Comparison of ENCODE assay signal across 9 mouse cellular contexts in genomic region chr11:103198911-103199803, GRCm38 (mm10). TPM values are rescaled to one million over a fixed set of nuclear protein-coding genes. Genes with fewer than 3 reads are reported as not detected.
A peak's percentile ranks its signal among the peaks of the same experiment; 100 is the strongest.
DNase-seq lines count a peak whose midpoint lies in the region; ATAC-seq and TF ChIP-seq lines count a peak whose summit lies in the region.
"Had no signal": no experiment of that assay in that cellular context is flagged by ENCODE, and none has a peak within 500 bp of the region (broad histone marks: within the 10 kb centered on the region; RNA-seq: fewer than 3 reads in every experiment).

No protein-coding gene starts in this region.

- ATAC-seq in embryonic facial prominence, embryonic 12.5 days (ENCODE audit: insufficient number of reproducible peaks, insufficient read depth, low FRiP score, low TSS enrichment) = peak; percentile 66; the same call in 1 of the 2 replicates
- ATAC-seq in heart, postnatal 0 days (ENCODE audit: insufficient read depth, low read depth) = peak; percentile 25; the same call in 1 of the 2 replicates
- peak; percentile 57; the same call in 1 of the 2 replicates for ATAC-seq in stomach, embryonic 14.5 days (ENCODE audit: insufficient number of reproducible peaks, insufficient read depth, low FRiP score, low read depth)
- ATAC-seq: Patski had no signal

- H3K9ac ChIP-seq in embryonic facial prominence, embryonic 12.5 days = peak overlapping the region; percentile 33
- H3K9ac ChIP-seq in heart, postnatal 0 days (replicated peaks; ENCODE audit: low read depth, low read length) = 0 out of 2 replicates have a peak overlapping the region, but pooled peaks have one; percentile 9
- H3K9ac ChIP-seq in stomach, embryonic 14.5 days (replicated peaks; ENCODE audit: low read depth, low read length) = 0 out of 2 replicates have a peak overlapping the region, but pooled peaks have one; percentile 33

- peaks cover 76% of the 10 kb centered on the region for H3K27me3 ChIP-seq in embryonic facial prominence, embryonic 12.5 days
- peaks cover 62% of the 10 kb centered on the region for H3K27me3 ChIP-seq in heart, postnatal 0 days (ENCODE audit: control insufficient read depth, insufficient read depth, low read length)
- H3K27me3 ChIP-seq in stomach, embryonic 14.5 days (ENCODE audit: control insufficient read depth, insufficient read depth, low read length) = peaks cover 9% of the 10 kb centered on the region; the same call in 1 of the 2 replicates
- H3K27me3 ChIP-seq: Patski had no signal

- no peak for TF ChIP-seq CTCF in heart, postnatal 0 days (IDR thresholded peaks at IDR 0.05; ENCODE audit: low read depth)

- H3K4me3 ChIP-seq in embryonic facial prominence, embryonic 12.5 days = peak overlapping the region; percentile 46
- peak overlapping the region; percentile 42 for H3K4me3 ChIP-seq in heart, postnatal 0 days (ENCODE audit: low read depth, low read length)
- H3K4me3 ChIP-seq in stomach, embryonic 14.5 days (ENCODE audit: low read depth, low read length) = peak overlapping the region; percentile 44

- TF ChIP-seq EP300 in heart, postnatal 0 days (IDR thresholded peaks at IDR 0.05; ENCODE audit: low read depth) = no peak

- peaks cover 30% of the 10 kb centered on the region for H3K4me1 ChIP-seq in embryonic facial prominence, embryonic 12.5 days
- 0 out of 2 replicates have a peak, but pooled peaks cover 10% of the 10 kb centered on the region for H3K4me1 ChIP-seq in heart, postnatal 0 days (ENCODE audit: control insufficient read depth, insufficient read depth)
- peaks cover 18% of the 10 kb centered on the region; the same call in 1 of the 2 replicates for H3K4me1 ChIP-seq in stomach, embryonic 14.5 days (ENCODE audit: control insufficient read depth, insufficient read depth, low read length)

- WGBS in embryonic facial prominence, embryonic 12.5 days = 2% methylated on average over 58 of the region's 59 CpGs
- 6% methylated on average over 58 of the region's 59 CpGs for WGBS in heart, postnatal 0 days
- WGBS in stomach, embryonic 14.5 days = 3% methylated on average over 59 of the region's 59 CpGs

- no peaks in the 10 kb centered on the region for H3K9me3 ChIP-seq in embryonic facial prominence, embryonic 12.5 days
- H3K9me3 ChIP-seq in heart, postnatal 0 days (replicated peaks; ENCODE audit: control insufficient read depth, low read length) = no peaks in the 10 kb centered on the region
- no peaks in the 10 kb centered on the region for H3K9me3 ChIP-seq in stomach, embryonic 14.5 days (ENCODE audit: control insufficient read depth, low read depth, low read length)

- DNase-seq in thymus, postnatal 14 days = peak; percentile 19
- no peak for DNase-seq in thymus, adult 18-20 months
- no peak for DNase-seq in heart, postnatal 0 days (ENCODE audit: low spot score)
- peak; percentile 63 to 79 for DNase-seq in layer of hippocampus, postnatal 25 days (ENCODE audit: extremely low spot score in 1 of 2, low spot score in 1 of 2)
- peak; percentile 42 for DNase-seq in lung, postnatal 36 days
- no peak for DNase-seq in B cell, adult 2 months

- no peak overlapping the region for H3K27ac ChIP-seq in embryonic facial prominence, embryonic 12.5 days
- no peak overlapping the region for H3K27ac ChIP-seq in heart, postnatal 0 days (ENCODE audit: low read depth)
- H3K27ac ChIP-seq in stomach, embryonic 14.5 days (ENCODE audit: low read length) = no peak overlapping the region

- H3K4me2 ChIP-seq in embryonic facial prominence, embryonic 12.5 days (replicated peaks) = peak overlapping the region; percentile 91
- H3K4me2 ChIP-seq in heart, postnatal 0 days (ENCODE audit: low read depth, low read length) = peak overlapping the region; percentile 71
- peak overlapping the region; percentile 90 for H3K4me2 ChIP-seq in stomach, embryonic 14.5 days (replicated peaks; ENCODE audit: low read depth, low read length)

- H3K36me3 ChIP-seq in embryonic facial prominence, embryonic 12.5 days = no peaks in the 10 kb centered on the region
- H3K36me3 ChIP-seq in heart, postnatal 0 days (replicated peaks; ENCODE audit: control insufficient read depth, insufficient read depth, low read length) = no peaks in the 10 kb centered on the region
- no peaks in the 10 kb centered on the region for H3K36me3 ChIP-seq in stomach, embryonic 14.5 days (ENCODE audit: control insufficient read depth, insufficient read depth, low read length)

RNA-seq across cellular contexts. Expression of gene 1700023F06Rik, which starts 9.2 kb away (rescaled TPM):
- polyA plus RNA-seq in embryonic facial prominence, embryonic 12.5 days (2016; fragmentation: Nextera tagmentation; extraction: Ambion mirVana) = 0.95 and 1.1 TPM in 2 replicates
- not detected in 2 replicates for total RNA-seq in heart, postnatal 0 days (2014; rRNA removed; ENCODE audit: low replicate concordance)
- polyA plus RNA-seq in heart, postnatal 0 days (2015; fragmentation: Nextera tagmentation; extraction: Ambion mirVana) = 0.10 TPM in 1 of 2 replicates, not detected in the other
- total RNA-seq in layer of hippocampus, postnatal 25 days (2021) = 1 to 10 TPM; 1.1 to 1.5 TPM
- polyA plus RNA-seq in stomach, embryonic 14.5 days (2014; fragmentation: Nextera tagmentation; extraction: Ambion mirVana) = 1.5 and 1.8 TPM in 2 replicates

RNA-seq across cellular contexts. Expression of gene Spata32, which starts 19.1 kb away (rescaled TPM):
- polyA plus RNA-seq in embryonic facial prominence, embryonic 12.5 days (2016; fragmentation: Nextera tagmentation; extraction: Ambion mirVana) = not detected in 2 replicates
- total RNA-seq in heart, postnatal 0 days (2014; rRNA removed; ENCODE audit: low replicate concordance) = not detected in 2 replicates
- polyA plus RNA-seq in heart, postnatal 0 days (2015; fragmentation: Nextera tagmentation; extraction: Ambion mirVana) = not detected in 2 replicates
- 1 to 10 TPM in 1 of 2 experiments, under 1 TPM in 1; 0.81 to 1.7 TPM for total RNA-seq in layer of hippocampus, postnatal 25 days (2021)
- not detected in 2 replicates for polyA plus RNA-seq in stomach, embryonic 14.5 days (2014; fragmentation: Nextera tagmentation; extraction: Ambion mirVana)
- polyA plus RNA-seq: Patski had no signal

RNA-seq across cellular contexts. Expression of gene Fmnl1, which starts 28.2 kb away (rescaled TPM):
- polyA plus RNA-seq in embryonic facial prominence, embryonic 12.5 days (2016; fragmentation: Nextera tagmentation; extraction: Ambion mirVana) = 0.97 and 1.8 TPM in 2 replicates
- total RNA-seq in heart, postnatal 0 days (2014; rRNA removed; ENCODE audit: low replicate concordance) = 2.2 and 3.4 TPM in 2 replicates
- 0.91 and 1.1 TPM in 2 replicates for polyA plus RNA-seq in heart, postnatal 0 days (2015; fragmentation: Nextera tagmentation; extraction: Ambion mirVana)
- total RNA-seq in layer of hippocampus, postnatal 25 days (2021) = 100 to 1,000 TPM; 127 to 147 TPM
- 1.7 and 2.3 TPM in 2 replicates for polyA plus RNA-seq in stomach, embryonic 14.5 days (2014; fragmentation: Nextera tagmentation; extraction: Ambion mirVana)

Comparison
In these comparisons a context has a peak if more than half of its experiments do, and no peak if none do; other contexts are left out.
1. DNase-seq: peak in thymus, postnatal 14 days (single experiment), layer of hippocampus, postnatal 25 days (2 of 2) and lung, postnatal 36 days (single experiment); none in thymus, adult 18-20 months (0 of 2), heart, postnatal 0 days (single experiment) and B cell, adult 2 months (0 of 2).
2. Peak in every context shown above with its lines, with median percentiles within 50 percentile points of each other: ATAC-seq, H3K4me2 ChIP-seq, H3K4me3 ChIP-seq and H3K9ac ChIP-seq.